Mouse (Mus musculus) layer of hippocampus, postnatal 25 days (tissue): Measurements from ENCODE around the gene Ikbke. TPM values are rescaled to one million over a fixed set of nuclear protein-coding genes. Genes with fewer than 3 reads are reported as not detected.

Experiments
- total RNA-seq, 2 experiments: library from RNA; stranded (reverse); gene quantifications; 2 replicates each; pipeline ENCODE4 v1.2.3; 2021

The Ikbke gene
- total RNA-seq, 2 experiments from 2014 or later = 0.98 to 2.7 TPM

Other genes starting within 250 kb of the Ikbke start
- gene Mapkapk2, start 181.8 kb downstream of the Ikbke start, total RNA-seq = 10 to 100 TPM; 26.9 to 31.4 TPM
- 10 to 100 TPM; 15.7 to 17.4 TPM for gene Dyrk3, start 141.3 kb downstream of the Ikbke start, total RNA-seq
- 10 to 100 TPM; 37.6 to 39.4 TPM for gene Eif2d, start 126.4 kb downstream of the Ikbke start, total RNA-seq
- gene Rassf5, start 34.3 kb downstream of the Ikbke start, total RNA-seq = 10 to 100 TPM; 18.8 to 21.4 TPM
- gene Srgap2, start 247.7 kb upstream of the Ikbke start, total RNA-seq = 10 to 100 TPM; 71.6 to 92.4 TPM
- 1 to 10 TPM; 1.2 to 1.8 TPM for gene Fam72a, start 248.3 kb upstream of the Ikbke start, total RNA-seq